Mouse (Mus musculus): ENCODE measurements around the gene Mesp1. TPM values are rescaled to one million over a fixed set of nuclear protein-coding genes. Genes with fewer than 3 reads are reported as not detected.
A peak's percentile ranks its signal among the peaks of the same experiment; 100 is the strongest.

Gene Mesp1
- polyA plus RNA-seq, 1 experiment from 2014 or later: 0.17 TPM

- ATAC-seq (ENCODE audit: low FRiP score): no peak
- peaks cover 19% of the 10 kb centered on the region for H3K27me3 ChIP-seq
- no peaks in the 10 kb centered on the region for H3K36me3 ChIP-seq
- H3K27ac ChIP-seq: no peak overlapping the region
- H3K4me1 ChIP-seq: 0 out of 2 replicates have a peak, but pooled peaks cover 2% of the 10 kb centered on the region
- 77% methylated on average over 2 of the region's 2 CpGs for WGBS
- no peak overlapping the region for H3K4me3 ChIP-seq
- no peaks in the 10 kb centered on the region for H3K9me3 ChIP-seq (replicated peaks)
- H3K9ac ChIP-seq: no peak overlapping the region
- no peak overlapping the region for H3K4me2 ChIP-seq (replicated peaks)
These were observed 11.1 kb downstream of the Mesp1 start for GRCm38 (mm10) chr7:79782516-79782855.

- H3K27ac ChIP-seq: no peak overlapping the region
- H3K27me3 ChIP-seq: peaks cover 13% of the 10 kb centered on the region
- no peaks in the 10 kb centered on the region for H3K36me3 ChIP-seq
- WGBS: 76% methylated on average over 11 of the region's 11 CpGs
- H3K9ac ChIP-seq: no peak overlapping the region
- ATAC-seq (ENCODE audit: low FRiP score): no peak
- 0 out of 2 replicates have a peak, but pooled peaks cover 2% of the 10 kb centered on the region for H3K4me1 ChIP-seq
- no peak overlapping the region for H3K4me2 ChIP-seq (replicated peaks)
- H3K4me3 ChIP-seq: no peak overlapping the region
- H3K9me3 ChIP-seq (replicated peaks): no peaks in the 10 kb centered on the region
These were observed 11.6 kb downstream of the Mesp1 start for GRCm38 (mm10) chr7:79781826-79782515.

GRCm38 (mm10) chr7:79780647-79781626 lies 12.7 kb downstream of the Mesp1 start:
- Histone ChIP-seq H3K9ac (no peak overlapping the region), H3K27ac (no peak overlapping the region), H3K27me3 (peaks cover 13% of the 10 kb centered on the region), H3K4me1 (0 out of 2 replicates have a peak, but pooled peaks cover 2% of the 10 kb centered on the region), H3K9me3 (replicated peaks) (no peaks in the 10 kb centered on the region), H3K4me2 (replicated peaks) (peak overlapping the region; percentile 37), H3K36me3 (no peaks in the 10 kb centered on the region), H3K4me3 (no peak overlapping the region)
- WGBS: 30% methylated on average over 16 of the region's 16 CpGs
- 0 out of 2 replicates have a peak, but pooled peaks have one; percentile 40 for ATAC-seq (ENCODE audit: low FRiP score)

- WGBS: 41% methylated on average over 15 of the region's 15 CpGs
- H3K4me1 ChIP-seq: no peaks in the 10 kb centered on the region
- no peak overlapping the region for H3K9ac ChIP-seq
- H3K36me3 ChIP-seq: no peaks in the 10 kb centered on the region
- H3K27me3 ChIP-seq: peaks cover 5% of the 10 kb centered on the region; the same call in 1 of the 2 replicates
- H3K4me3 ChIP-seq: no peak overlapping the region
- no peak overlapping the region for H3K4me2 ChIP-seq (replicated peaks)
- H3K27ac ChIP-seq: no peak overlapping the region
- ATAC-seq (ENCODE audit: low FRiP score): no peak
- H3K9me3 ChIP-seq (replicated peaks): no peaks in the 10 kb centered on the region
These were observed 21.8 kb downstream of the Mesp1 start for GRCm38 (mm10) chr7:79771561-79772512.

- Histone ChIP-seq H3K27ac (no peak overlapping the region), H3K4me1 (no peaks in the 10 kb centered on the region), H3K27me3 (no peaks in the 10 kb centered on the region), H3K9ac (no peak overlapping the region), H3K36me3 (no peaks in the 10 kb centered on the region), H3K4me3 (no peak overlapping the region), H3K9me3 (replicated peaks) (no peaks in the 10 kb centered on the region), H3K4me2 (replicated peaks) (no peak overlapping the region)
- ATAC-seq (ENCODE audit: low FRiP score): no peak
- WGBS: 88% methylated on average over 3 of the region's 3 CpGs
These were observed 23.9 kb downstream of the Mesp1 start for GRCm38 (mm10) chr7:79769664-79770063.

GRCm38 (mm10) chr7:79765991-79766390 lies 27.6 kb downstream of the Mesp1 start:
- no peaks in the 10 kb centered on the region for H3K27me3 ChIP-seq
- no peak overlapping the region for H3K4me2 ChIP-seq (replicated peaks)
- H3K9me3 ChIP-seq (replicated peaks): no peaks in the 10 kb centered on the region
- no peak overlapping the region for H3K27ac ChIP-seq
- ATAC-seq (ENCODE audit: low FRiP score): no peak
- H3K36me3 ChIP-seq: no peaks in the 10 kb centered on the region
- no peaks in the 10 kb centered on the region for H3K4me1 ChIP-seq
- WGBS: 38% methylated on average over 1 of the region's 1 CpGs
- no peak overlapping the region for H3K4me3 ChIP-seq
- no peak overlapping the region for H3K9ac ChIP-seq

- Histone ChIP-seq H3K27ac (no peak overlapping the region), H3K9ac (no peak overlapping the region), H3K4me2 (replicated peaks) (no peak overlapping the region), H3K4me3 (no peak overlapping the region), H3K4me1 (no peaks in the 10 kb centered on the region), H3K27me3 (no peaks in the 10 kb centered on the region), H3K36me3 (no peaks in the 10 kb centered on the region), H3K9me3 (replicated peaks) (no peaks in the 10 kb centered on the region)
- no peak for ATAC-seq (ENCODE audit: low FRiP score)
- WGBS: 77% methylated on average over 8 of the region's 8 CpGs
These were observed 31.5 kb downstream of the Mesp1 start for GRCm38 (mm10) chr7:79762106-79762505.

GRCm38 (mm10) chr7:79761124-79761876 lies 32.3 kb downstream of the Mesp1 start:
- Histone ChIP-seq H3K4me1 (no peaks in the 10 kb centered on the region), H3K9me3 (replicated peaks) (no peaks in the 10 kb centered on the region), H3K4me2 (replicated peaks) (no peak overlapping the region), H3K27me3 (no peaks in the 10 kb centered on the region), H3K36me3 (no peaks in the 10 kb centered on the region), H3K4me3 (no peak overlapping the region), H3K9ac (no peak overlapping the region), H3K27ac (no peak overlapping the region)
- WGBS: 89% methylated on average over 5 of the region's 5 CpGs
- ATAC-seq (ENCODE audit: low FRiP score): no peak

- no peaks in the 10 kb centered on the region for H3K9me3 ChIP-seq (replicated peaks)
- no peak overlapping the region for H3K27ac ChIP-seq
- no peak overlapping the region for H3K9ac ChIP-seq
- H3K36me3 ChIP-seq: no peaks in the 10 kb centered on the region
- H3K27me3 ChIP-seq: no peaks in the 10 kb centered on the region
- H3K4me3 ChIP-seq: no peak overlapping the region
- no peak for ATAC-seq (ENCODE audit: low FRiP score)
- H3K4me2 ChIP-seq (replicated peaks): no peak overlapping the region
- no peaks in the 10 kb centered on the region for H3K4me1 ChIP-seq
These were observed 33.8 kb downstream of the Mesp1 start for GRCm38 (mm10) chr7:79759766-79760165.

GRCm38 (mm10) chr7:79758176-79758575 lies 35.4 kb downstream of the Mesp1 start:
- H3K9me3 ChIP-seq (replicated peaks): no peaks in the 10 kb centered on the region
- no peaks in the 10 kb centered on the region for H3K27me3 ChIP-seq
- no peak for ATAC-seq (ENCODE audit: low FRiP score)
- H3K4me2 ChIP-seq (replicated peaks): no peak overlapping the region
- 81% methylated on average over 6 of the region's 6 CpGs for WGBS
- H3K4me1 ChIP-seq: no peaks in the 10 kb centered on the region
- no peak overlapping the region for H3K9ac ChIP-seq
- H3K27ac ChIP-seq: no peak overlapping the region
- H3K36me3 ChIP-seq: no peaks in the 10 kb centered on the region
- H3K4me3 ChIP-seq: no peak overlapping the region

- no peaks in the 10 kb centered on the region for H3K4me1 ChIP-seq
- 55% methylated on average over 2 of the region's 2 CpGs for WGBS
- H3K36me3 ChIP-seq: no peaks in the 10 kb centered on the region
- no peak for ATAC-seq (ENCODE audit: low FRiP score)
- H3K9me3 ChIP-seq (replicated peaks): no peaks in the 10 kb centered on the region
- H3K4me2 ChIP-seq (replicated peaks): no peak overlapping the region
- no peak overlapping the region for H3K9ac ChIP-seq
- H3K27ac ChIP-seq: no peak overlapping the region
- H3K27me3 ChIP-seq: no peaks in the 10 kb centered on the region
- H3K4me3 ChIP-seq: no peak overlapping the region
These were observed 37.3 kb downstream of the Mesp1 start for GRCm38 (mm10) chr7:79756334-79756733.
